Mouse (Mus musculus) erythroid progenitor cell, adult 5-6 weeks (primary cell): Measurements from ENCODE around the gene Recql5. TPM values are rescaled to one million over a fixed set of nuclear protein-coding genes. Genes with fewer than 3 reads are reported as not detected.
"Not testable (repeated sequence)": the region's sequence is repeated elsewhere in the genome, so short reads cannot be mapped to it uniquely, and the experiment has no call there.

Experiments
- ATAC-seq: replicated peaks from 2 replicates; pipeline ENCODE4 v1.8.0; 2016; ENCODE audit warnings: moderate number of reproducible peaks, mild to moderate bottlenecking, moderate TSS enrichment, inconsistent platforms; ENCODE audit not compliant: poor library complexity, low FRiP score, severe bottlenecking
- total RNA-seq, 2 experiments: library from RNA; stranded (forward) in 1 of 2; stranded (reverse) in 1 of 2; fragments of 150-400 nt in 1 of 2; fragments of 186-747, 209-891 nt in 1 of 2; gene quantifications; 2 replicates each; pipeline versions ENCODE4 v1.2.3 to v1.2.4; 2015 to 2017; ENCODE audit warnings: low replicate concordance in 2 of 2

Gene Recql5
- total RNA-seq, 2 experiments from 2014 or later = 13.8 to 16.3 TPM

DNA sequence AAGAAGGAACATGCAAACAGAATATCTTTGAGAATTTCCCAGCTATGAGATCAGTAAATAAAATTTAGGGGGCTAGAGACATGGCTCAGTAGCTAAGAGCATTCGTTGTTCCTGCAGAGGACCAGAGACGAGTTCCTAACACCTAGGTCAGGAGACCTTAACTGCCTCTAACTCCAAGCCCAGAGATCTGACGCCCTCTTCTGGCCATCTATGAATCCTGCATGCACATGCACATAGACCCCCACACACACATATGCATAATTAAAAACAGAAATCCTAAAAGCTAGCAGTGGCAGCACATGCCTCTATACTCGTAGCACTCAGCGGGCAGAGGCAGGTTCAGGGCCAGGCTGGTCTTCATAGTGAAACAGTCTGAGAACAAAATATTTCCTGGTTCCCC, 56.8 kb downstream of the Recql5 start:
- ATAC-seq = no peak

DNA sequence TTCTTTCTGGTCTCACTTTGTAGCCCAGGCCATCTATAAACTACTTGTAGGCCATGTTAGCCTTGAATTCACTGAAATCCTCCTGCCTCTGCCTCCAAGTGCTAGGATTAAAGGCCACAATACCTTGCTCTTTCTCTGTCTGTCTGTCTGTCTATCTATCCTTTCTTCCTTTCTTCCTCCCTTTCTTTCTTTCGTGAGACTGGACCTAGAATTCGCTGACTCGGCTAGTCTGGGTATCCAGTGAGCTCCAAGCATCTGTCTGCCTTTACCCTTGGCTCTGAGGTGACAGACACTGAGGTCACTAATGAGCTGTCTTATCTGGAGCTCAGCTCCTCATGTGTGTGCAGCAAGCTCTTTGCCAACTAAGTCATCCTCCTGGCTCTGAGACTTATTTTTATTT, 57.3 kb downstream of the Recql5 start:
- no peak for ATAC-seq

DNA sequence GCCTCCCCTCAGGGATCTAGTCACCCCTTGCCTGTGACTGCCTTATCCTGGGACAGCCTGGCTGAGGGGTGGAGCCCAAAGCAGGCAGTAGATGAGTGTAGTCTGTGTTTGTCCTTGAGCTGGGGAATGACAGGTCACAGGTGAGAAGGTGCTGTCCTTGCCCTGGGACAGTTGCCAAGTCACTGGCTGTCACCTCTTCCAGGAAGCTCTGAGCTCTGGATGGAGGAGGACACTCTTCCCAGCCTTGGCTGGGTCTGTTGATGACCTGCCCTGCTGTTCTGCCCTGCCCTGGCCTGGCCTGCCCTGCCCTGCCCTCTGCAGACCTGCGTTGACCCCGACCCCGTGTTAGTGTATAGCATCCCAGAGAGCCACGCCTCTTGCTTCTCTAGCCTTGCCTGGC, 60.8 kb downstream of the Recql5 start:
- no peak for ATAC-seq

DNA sequence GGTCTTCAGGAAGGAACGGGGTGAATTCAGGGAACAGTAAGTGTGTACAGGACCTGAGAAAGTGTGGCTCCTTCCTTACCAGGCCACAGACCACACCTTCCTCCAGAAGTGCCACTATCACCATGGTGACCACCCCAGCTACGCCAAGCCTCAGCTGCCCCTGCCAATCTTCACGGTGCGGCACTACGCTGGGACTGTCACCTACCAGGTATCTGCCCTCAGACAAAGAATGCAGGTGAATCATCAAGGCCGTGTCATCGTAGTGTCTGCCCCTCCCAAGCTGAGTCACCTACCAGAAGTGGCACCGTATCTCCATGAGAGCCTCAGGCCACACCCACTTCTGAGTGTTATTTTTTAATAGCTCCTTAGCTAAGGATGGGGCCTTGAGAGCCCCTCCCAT, 63.9 kb downstream of the Recql5 start:
- peak; percentile 60; the same call in 1 of the 2 replicates for ATAC-seq

DNA sequence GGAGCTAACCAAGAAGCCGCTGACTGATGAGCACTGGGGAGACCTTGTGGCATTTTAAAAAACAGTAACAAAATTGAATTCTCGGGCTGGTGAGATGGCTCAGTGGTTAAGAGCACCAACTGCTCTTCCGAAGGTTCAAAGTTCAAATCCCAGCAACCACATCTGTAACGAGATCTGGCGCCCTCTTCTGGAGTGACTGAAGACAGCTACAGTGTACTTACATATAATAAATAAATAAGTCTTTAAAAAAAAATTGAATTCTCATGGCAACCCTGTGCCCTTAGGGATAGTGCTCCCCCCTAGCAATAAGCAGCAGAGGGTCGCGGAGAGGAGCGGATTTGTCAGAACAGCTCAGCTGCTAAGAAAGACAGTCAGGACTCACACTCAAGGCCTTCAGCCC, 69.4 kb downstream of the Recql5 start:
- ATAC-seq = no peak

DNA sequence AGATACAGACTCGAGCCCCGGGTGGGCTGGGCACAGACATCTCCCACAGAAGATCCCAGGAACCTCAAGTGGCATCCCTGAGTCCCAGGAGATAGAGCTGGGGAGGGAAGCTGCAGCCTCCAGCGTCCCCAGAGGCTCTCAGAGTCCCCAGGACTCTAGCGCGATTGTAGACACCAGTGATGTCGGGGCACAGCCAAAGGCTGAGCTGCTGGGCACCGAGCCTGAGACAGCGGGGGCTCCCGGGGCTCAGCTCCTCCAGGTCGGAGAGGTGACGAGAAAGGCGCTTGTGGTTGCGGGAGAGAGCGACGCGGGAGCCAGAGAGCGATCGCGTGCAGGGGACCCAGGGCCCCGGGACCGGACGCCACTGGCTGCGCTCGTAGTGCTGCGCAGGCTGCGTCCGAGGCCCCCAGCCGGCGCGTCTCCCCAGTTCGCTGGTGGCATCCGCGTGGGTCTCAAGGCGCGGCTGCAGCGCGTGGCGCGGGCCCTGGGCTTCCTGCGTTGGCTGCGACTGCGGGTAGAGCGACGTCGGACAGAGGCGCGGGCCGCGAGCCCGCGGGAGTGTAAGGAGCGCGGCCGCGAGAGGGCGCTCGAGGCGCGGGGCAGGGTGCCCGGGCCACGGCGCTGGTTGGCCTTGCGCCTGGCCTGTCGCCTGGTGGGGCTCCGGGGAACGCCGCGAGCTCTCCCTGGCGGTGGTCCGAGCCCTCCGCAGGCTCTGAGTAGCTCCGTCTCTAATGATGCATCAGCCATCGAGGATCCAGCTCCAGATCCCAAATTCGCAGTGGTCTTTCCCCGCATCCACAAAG, 73.9 kb downstream of the Recql5 start:
- peak; percentile 39; the same call in 1 of the 2 replicates for ATAC-seq

DNA sequence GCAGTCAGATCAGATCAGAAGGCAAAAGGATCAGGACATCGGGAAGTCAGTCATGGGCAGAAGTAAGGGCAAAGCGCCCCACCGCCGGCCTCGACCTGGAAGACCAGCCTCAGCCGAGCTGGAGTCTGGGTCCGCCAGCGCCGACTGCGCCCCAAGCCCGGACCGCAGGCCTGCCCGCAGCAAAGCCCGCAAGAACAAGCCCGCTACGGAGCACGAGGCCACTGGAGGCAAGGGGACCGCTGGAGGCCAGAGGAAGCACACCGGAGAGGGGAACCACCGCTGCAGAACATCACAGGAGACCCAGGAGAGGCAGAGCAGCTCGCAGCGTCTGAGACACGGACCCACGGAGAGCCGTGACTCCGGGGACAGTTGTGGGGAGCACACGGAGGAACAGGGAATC, 74.9 kb downstream of the Recql5 start, which contains the start of gene Myo15b:
Gene Myo15b, plus strand, starts transcription at position 53 of the 400 bp plus-strand sequence.
- ATAC-seq = no peak

DNA sequence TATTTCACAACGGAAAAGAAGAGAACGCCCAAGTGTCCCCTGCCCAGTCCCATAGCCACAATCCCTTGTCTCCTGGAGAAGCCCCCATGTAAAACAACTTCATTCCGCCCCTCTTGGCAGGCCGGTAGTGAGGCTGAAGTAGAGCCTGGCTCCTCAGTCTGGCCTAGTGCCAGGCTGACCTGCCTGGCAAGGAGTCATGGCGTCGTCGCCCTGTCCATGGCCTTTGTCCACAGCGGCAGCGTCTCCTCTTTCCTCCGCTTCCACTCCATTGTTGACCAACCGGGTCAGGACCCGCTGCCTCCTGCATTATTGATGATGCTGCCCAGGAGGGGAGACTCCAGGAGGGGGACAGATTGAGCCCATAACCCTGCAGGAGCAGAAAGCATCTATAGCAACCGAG, 75.3 kb downstream of the Recql5 start:
- ATAC-seq = no peak

DNA sequence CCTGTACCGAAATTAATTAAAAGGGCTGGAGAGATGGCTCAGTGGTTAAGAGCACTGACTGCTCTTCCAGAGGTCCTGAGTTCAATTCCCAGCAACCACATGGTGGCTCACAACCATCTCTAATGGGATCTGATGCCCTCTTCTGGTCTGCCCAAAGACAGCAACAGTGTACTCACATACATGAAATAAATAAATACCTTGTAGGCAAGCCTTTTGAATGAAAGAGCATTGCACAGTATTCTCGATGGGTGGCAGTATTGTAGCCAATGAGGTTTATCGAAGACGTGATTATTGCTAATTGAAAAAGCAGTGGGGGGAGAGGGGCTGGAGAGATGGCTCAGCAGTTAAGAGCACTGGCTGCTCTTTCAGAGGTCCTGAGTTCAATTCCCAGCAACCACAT, 76.1 kb downstream of the Recql5 start:
- not testable (repeated sequence) for ATAC-seq

DNA sequence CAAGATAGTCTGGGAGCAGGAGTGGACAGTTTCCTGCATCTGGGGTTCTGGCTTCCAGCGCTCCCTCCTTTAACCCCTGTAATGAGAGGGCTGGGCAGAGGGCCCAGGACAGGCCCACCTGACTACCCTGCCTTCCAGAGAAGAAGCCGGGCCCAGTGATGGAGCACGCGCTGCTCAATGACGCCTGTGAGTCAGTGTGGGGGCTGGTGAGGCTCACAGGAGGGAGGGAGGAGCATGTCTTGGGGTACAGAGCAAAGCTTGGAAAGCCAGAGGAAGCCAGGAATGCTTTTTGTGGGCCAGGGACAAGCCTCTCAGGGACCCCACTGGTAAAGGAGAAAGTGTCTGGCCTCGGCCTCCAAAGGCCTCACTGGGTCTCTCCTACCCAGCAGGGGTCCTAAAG, 78.6 kb downstream of the Recql5 start:
- ATAC-seq = no peak

DNA sequence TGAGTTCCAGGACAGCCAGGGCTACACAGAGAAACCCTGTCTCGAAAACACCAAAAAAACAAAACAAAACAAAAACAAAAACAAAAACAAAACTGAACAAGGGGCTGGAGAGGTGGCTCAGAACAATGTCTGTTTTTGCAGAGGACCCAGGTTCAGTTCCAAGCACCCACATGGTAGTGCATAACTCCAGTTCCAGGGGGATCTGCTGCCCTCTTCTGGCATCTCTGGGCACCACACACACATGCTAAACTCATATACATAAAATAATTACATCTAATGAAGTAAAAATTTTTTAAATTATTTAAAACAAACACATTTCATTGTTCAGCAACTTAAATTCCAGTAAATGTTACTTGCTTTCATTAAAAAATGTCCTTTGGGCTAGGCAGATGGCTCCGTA, 87.5 kb downstream of the Recql5 start:
- no peak for ATAC-seq

DNA sequence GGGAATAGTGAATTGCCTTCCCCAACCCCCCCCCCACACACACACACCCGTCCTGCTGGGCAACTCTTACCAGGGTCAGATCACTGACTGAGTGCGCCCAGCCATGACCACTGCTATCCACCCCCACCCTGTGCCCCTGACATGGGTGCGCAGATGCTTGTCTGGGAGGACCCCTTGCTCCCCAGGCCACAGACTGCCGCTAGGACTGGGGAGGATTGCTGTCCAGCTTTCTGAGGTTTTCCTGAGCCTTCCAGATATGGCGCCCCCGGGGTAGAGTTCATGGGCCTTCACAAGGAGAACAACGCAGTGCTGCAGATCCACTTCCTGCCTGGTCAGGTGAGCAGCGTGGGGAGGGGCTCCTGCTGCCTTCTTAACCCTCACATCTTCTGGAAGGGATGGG, 89.0 kb downstream of the Recql5 start:
- no peak for ATAC-seq

DNA sequence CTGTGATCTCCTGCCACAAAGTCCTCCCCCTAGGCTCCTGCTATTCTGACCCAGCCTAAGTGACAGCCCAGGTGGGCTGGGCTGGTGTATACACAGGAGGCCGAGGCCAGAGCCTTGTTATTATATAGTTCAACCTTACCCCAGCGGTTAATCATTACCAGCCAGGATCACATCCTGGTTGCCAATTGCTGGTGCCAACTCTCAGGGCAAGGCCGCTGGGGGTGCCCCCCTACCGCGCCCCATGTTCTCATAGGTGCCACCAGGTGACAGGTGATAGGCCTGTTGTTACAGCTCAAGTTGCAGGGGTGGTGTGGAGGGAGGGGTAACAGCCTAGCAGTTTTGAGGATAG, 89.4 kb downstream of the Recql5 start:
- ATAC-seq = no peak

DNA sequence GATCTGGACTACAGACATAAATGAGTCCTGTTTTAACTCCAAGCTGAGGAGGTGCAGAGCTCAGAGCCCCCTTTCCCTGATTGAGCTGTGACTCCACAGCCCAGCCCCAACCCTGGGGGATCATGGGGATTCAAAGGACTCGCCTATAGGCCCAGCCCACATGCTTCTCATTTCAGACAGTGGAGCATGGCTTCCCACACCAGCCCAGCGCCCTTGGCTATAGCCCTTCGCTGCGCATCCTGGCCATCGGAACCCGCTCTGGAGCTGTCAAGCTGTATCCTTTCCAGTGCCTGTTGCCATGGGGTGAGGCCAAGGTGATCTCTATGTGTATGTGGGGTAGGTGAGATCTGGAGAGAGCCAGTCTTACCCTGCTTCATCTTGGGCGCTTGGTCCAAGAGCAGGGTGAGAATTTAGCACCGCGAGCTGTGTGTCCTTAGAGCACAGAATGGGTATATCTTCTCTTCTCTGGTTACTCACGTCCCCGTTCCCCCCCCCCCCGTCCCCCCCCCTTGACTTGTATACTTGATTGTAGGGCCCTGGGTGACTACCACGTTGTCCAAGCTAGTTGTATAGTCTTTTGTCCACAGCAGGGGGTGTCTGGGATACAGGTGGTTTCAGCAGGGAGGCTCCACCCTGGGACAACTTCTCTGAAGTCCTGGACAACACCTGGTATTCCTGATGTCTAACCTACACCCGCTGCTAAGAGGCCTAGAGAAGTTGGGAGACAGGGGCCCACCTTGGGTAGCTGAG, 90.0 kb downstream of the Recql5 start:
- no peak for ATAC-seq

Other genes starting within 250 kb of the Recql5 start
- 36.8 and 49.5 TPM in 2 replicates for gene Grb2, start 224.9 kb downstream of the Recql5 start, total RNA-seq (2015; ENCODE audit: low replicate concordance)
- 10.1 and 29.1 TPM in 2 replicates for gene Grb2, start 224.9 kb downstream of the Recql5 start, total RNA-seq (2017; ENCODE audit: low replicate concordance)
- 32.1 and 36.9 TPM in 2 replicates for gene Tmem94, start 168.0 kb downstream of the Recql5 start, total RNA-seq (2015; ENCODE audit: low replicate concordance)
- gene Tmem94, start 168.0 kb downstream of the Recql5 start, total RNA-seq (2017; ENCODE audit: low replicate concordance) = 35.2 and 35.3 TPM in 2 replicates
- gene Caskin2, start 119.8 kb downstream of the Recql5 start, total RNA-seq (2015; ENCODE audit: low replicate concordance) = 6.7 and 13.0 TPM in 2 replicates
- gene Caskin2, start 119.8 kb downstream of the Recql5 start, total RNA-seq (2017; ENCODE audit: low replicate concordance) = 5.6 and 6.0 TPM in 2 replicates
- gene Tsen54, start 118.8 kb downstream of the Recql5 start, total RNA-seq (2015; ENCODE audit: low replicate concordance) = 4.0 and 12.6 TPM in 2 replicates
- gene Tsen54, start 118.8 kb downstream of the Recql5 start, total RNA-seq (2017; ENCODE audit: low replicate concordance) = 3.6 and 4.3 TPM in 2 replicates
- gene Llgl2, start 109.4 kb downstream of the Recql5 start, total RNA-seq (2015; ENCODE audit: low replicate concordance) = 1.7 TPM in 1 of 2 replicates, not detected in the other
- 0.26 and 1.8 TPM in 2 replicates for gene Llgl2, start 109.4 kb downstream of the Recql5 start, total RNA-seq (2017; ENCODE audit: low replicate concordance)
- gene Myo15b, start 75.1 kb downstream of the Recql5 start, total RNA-seq (2015; ENCODE audit: low replicate concordance) = not detected in 2 replicates
- not detected in 2 replicates for gene Myo15b, start 75.1 kb downstream of the Recql5 start, total RNA-seq (2017; ENCODE audit: low replicate concordance)
- gene Smim5, start 33.5 kb downstream of the Recql5 start, total RNA-seq (2015; ENCODE audit: low replicate concordance) = 37.7 and 44.7 TPM in 2 replicates
- gene Smim5, start 33.5 kb downstream of the Recql5 start, total RNA-seq (2017; ENCODE audit: low replicate concordance) = 27.1 and 64.4 TPM in 2 replicates
- gene Smim6, start 21.5 kb downstream of the Recql5 start, total RNA-seq (2015; ENCODE audit: low replicate concordance) = 4.3 and 15.1 TPM in 2 replicates
- gene Smim6, start 21.5 kb downstream of the Recql5 start, total RNA-seq (2017; ENCODE audit: low replicate concordance) = 0.23 and 6.4 TPM in 2 replicates
- 16.6 and 17.6 TPM in 2 replicates for gene Sap30bp, start 195 bp downstream of the Recql5 start, total RNA-seq (2015; ENCODE audit: low replicate concordance)
- gene Sap30bp, start 195 bp downstream of the Recql5 start, total RNA-seq (2017; ENCODE audit: low replicate concordance) = 224 and 296 TPM in 2 replicates
- not detected in 2 replicates for gene Itgb4, start 41.2 kb upstream of the Recql5 start, total RNA-seq (2015; ENCODE audit: low replicate concordance)
- not detected in 2 replicates for gene Itgb4, start 41.2 kb upstream of the Recql5 start, total RNA-seq (2017; ENCODE audit: low replicate concordance)
- 3.4 TPM in 1 of 2 replicates, not detected in the other for gene Galk1, start 79.2 kb upstream of the Recql5 start, total RNA-seq (2015; ENCODE audit: low replicate concordance)
- gene Galk1, start 79.2 kb upstream of the Recql5 start, total RNA-seq (2017; ENCODE audit: low replicate concordance) = 1.3 and 5.1 TPM in 2 replicates
- gene H3f3b, start 94.5 kb upstream of the Recql5 start, total RNA-seq (2015; ENCODE audit: low replicate concordance) = 711 and 715 TPM in 2 replicates
- gene H3f3b, start 94.5 kb upstream of the Recql5 start, total RNA-seq (2017; ENCODE audit: low replicate concordance) = 555 and 685 TPM in 2 replicates
- gene Unk, start 96.8 kb upstream of the Recql5 start, total RNA-seq (2015; ENCODE audit: low replicate concordance) = 12.2 and 15.1 TPM in 2 replicates
- 24.3 and 29.4 TPM in 2 replicates for gene Unk, start 96.8 kb upstream of the Recql5 start, total RNA-seq (2017; ENCODE audit: low replicate concordance)
- 2.5 and 6.5 TPM in 2 replicates for gene Unc13d, start 144.5 kb upstream of the Recql5 start, total RNA-seq (2015; ENCODE audit: low replicate concordance)
- gene Unc13d, start 144.5 kb upstream of the Recql5 start, total RNA-seq (2017; ENCODE audit: low replicate concordance) = 1.9 and 2.1 TPM in 2 replicates
- gene Wbp2, start 153.5 kb upstream of the Recql5 start, total RNA-seq (2015; ENCODE audit: low replicate concordance) = 114 and 127 TPM in 2 replicates
- gene Wbp2, start 153.5 kb upstream of the Recql5 start, total RNA-seq (2017; ENCODE audit: low replicate concordance) = 43.8 and 56.9 TPM in 2 replicates
- 2.5 TPM in 1 of 2 replicates, not detected in the other for gene Trim47, start 193.7 kb upstream of the Recql5 start, total RNA-seq (2015; ENCODE audit: low replicate concordance)
- gene Trim47, start 193.7 kb upstream of the Recql5 start, total RNA-seq (2017; ENCODE audit: low replicate concordance) = 0.90 TPM in 1 of 2 replicates, not detected in the other
- gene Trim65, start 197.7 kb upstream of the Recql5 start, total RNA-seq (2015; ENCODE audit: low replicate concordance) = 4.0 and 4.6 TPM in 2 replicates
- 0.30 and 1.4 TPM in 2 replicates for gene Trim65, start 197.7 kb upstream of the Recql5 start, total RNA-seq (2017; ENCODE audit: low replicate concordance)
- gene Mrpl38, start 205.4 kb upstream of the Recql5 start, total RNA-seq (2015; ENCODE audit: low replicate concordance) = 9.2 and 16.9 TPM in 2 replicates
- gene Mrpl38, start 205.4 kb upstream of the Recql5 start, total RNA-seq (2017; ENCODE audit: low replicate concordance) = 5.3 and 8.5 TPM in 2 replicates
- 13.3 and 32.7 TPM in 2 replicates for gene Fbf1, start 234.7 kb upstream of the Recql5 start, total RNA-seq (2015; ENCODE audit: low replicate concordance)
- 12.3 and 27.5 TPM in 2 replicates for gene Fbf1, start 234.7 kb upstream of the Recql5 start, total RNA-seq (2017; ENCODE audit: low replicate concordance)